Comparison of ENCODE assay signal across 10 mouse cellular contexts in the genomic region with DNA sequence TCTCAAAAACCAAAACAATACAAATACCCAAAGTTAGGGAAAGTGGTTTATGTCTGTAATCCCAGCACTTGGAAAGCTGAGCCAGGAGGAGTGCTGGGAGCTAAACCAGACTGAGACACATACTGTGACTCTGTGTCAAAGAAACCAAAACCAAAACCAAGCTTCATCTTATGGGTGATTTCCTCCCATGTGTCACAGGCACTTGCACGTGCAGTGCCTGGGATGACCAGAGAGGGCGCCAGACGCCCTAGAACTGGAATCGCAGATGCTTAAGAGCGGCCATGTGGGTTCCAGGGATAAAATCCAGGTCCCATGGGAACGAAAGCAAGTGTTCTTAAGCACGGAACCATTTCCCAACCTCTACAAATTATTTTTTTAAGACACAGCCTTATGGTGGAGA.
A peak's percentile ranks its signal among the peaks of the same experiment; 100 is the strongest.
DNase-seq lines count a peak whose midpoint lies in the region; ATAC-seq lines count a peak whose summit lies in the region.
"Had no signal": no experiment of that assay in that cellular context is flagged by ENCODE, and none has a peak within 500 bp of the region (broad histone marks: within the 10 kb centered on the region; RNA-seq: fewer than 3 reads in every experiment).

No protein-coding gene starts in this region.

- no peaks in the 10 kb centered on the region for H3K27me3 ChIP-seq in neural tube, embryonic 15.5 days (replicated peaks)
- H3K27me3 ChIP-seq in stomach, embryonic 16.5 days (ENCODE audit: control insufficient read depth, insufficient read depth, low read length): no peaks in the 10 kb centered on the region
- H3K27me3 ChIP-seq: heart, embryonic 15.5 days; neural tube, embryonic 13.5 days had no signal

- no peaks in the 10 kb centered on the region for H3K4me1 ChIP-seq in neural tube, embryonic 15.5 days
- H3K4me1 ChIP-seq in stomach, embryonic 16.5 days (ENCODE audit: control insufficient read depth, insufficient read depth, low read length): peaks cover 10% of the 10 kb centered on the region
- H3K4me1 ChIP-seq: neural tube, embryonic 13.5 days had no signal

- WGBS in neural tube, embryonic 15.5 days: 40% methylated on average over 7 of the region's 7 CpGs
- 43% methylated on average over 7 of the region's 7 CpGs for WGBS in stomach, embryonic 16.5 days

- no peak overlapping the region for H3K9ac ChIP-seq in neural tube, embryonic 15.5 days (replicated peaks)
- H3K9ac ChIP-seq in stomach, embryonic 16.5 days (ENCODE audit: low read length): no peak overlapping the region
- H3K9ac ChIP-seq: heart, embryonic 15.5 days; neural tube, embryonic 13.5 days had no signal

- H3K9me3 ChIP-seq in neural tube, embryonic 15.5 days (replicated peaks): no peaks in the 10 kb centered on the region
- H3K9me3 ChIP-seq in stomach, embryonic 16.5 days (replicated peaks; ENCODE audit: control insufficient read depth, low read length): no peaks in the 10 kb centered on the region
- H3K9me3 ChIP-seq: heart, embryonic 15.5 days; neural tube, embryonic 13.5 days had no signal

- no peak overlapping the region for H3K27ac ChIP-seq in neural tube, embryonic 15.5 days (replicated peaks)
- peak overlapping the region; percentile 2; the same call in 1 of the 2 replicates for H3K27ac ChIP-seq in stomach, embryonic 16.5 days (ENCODE audit: low read length)
- H3K27ac ChIP-seq: heart, embryonic 15.5 days; neural tube, embryonic 13.5 days had no signal

- no peaks in the 10 kb centered on the region for H3K36me3 ChIP-seq in neural tube, embryonic 15.5 days
- no peaks in the 10 kb centered on the region for H3K36me3 ChIP-seq in stomach, embryonic 16.5 days (ENCODE audit: control insufficient read depth, insufficient read depth, low read length)
- H3K36me3 ChIP-seq: heart, embryonic 15.5 days; neural tube, embryonic 13.5 days had no signal

- peak; percentile 10 to 31 for DNase-seq in cerebellum, postnatal 25 days
- DNase-seq in cerebellum, adult 11 months: no peak
- DNase-seq in neural tube, embryonic 10.5 days (ENCODE audit: extremely low spot score, low spot score): peak; percentile 66
- DNase-seq in c-Kit-negative CD71-positive TER-119-positive erythroid progenitor cells, embryonic 14.5 days (ENCODE audit: low read depth, low spot score): peak; percentile 6
- DNase-seq in hindlimb bud, embryonic 11.5 days (ENCODE audit: extremely low spot score, low read depth, low spot score): peak; percentile 31
- DNase-seq in lung, postnatal 25 days (ENCODE audit: low spot score): peak; percentile 58

- ATAC-seq in neural tube, embryonic 15.5 days (ENCODE audit: low FRiP score): no peak
- no peak for ATAC-seq in stomach, embryonic 16.5 days (ENCODE audit: insufficient read depth, low FRiP score)

- H3K4me2 ChIP-seq in neural tube, embryonic 15.5 days: no peak overlapping the region
- H3K4me2 ChIP-seq in stomach, embryonic 16.5 days (ENCODE audit: low read depth, low read length): no peak overlapping the region
- H3K4me2 ChIP-seq: heart, embryonic 15.5 days; neural tube, embryonic 13.5 days had no signal

- H3K4me3 ChIP-seq in neural tube, embryonic 15.5 days (replicated peaks): no peak overlapping the region
- no peak overlapping the region for H3K4me3 ChIP-seq in stomach, embryonic 16.5 days (replicated peaks; ENCODE audit: low read length)
- H3K4me3 ChIP-seq: heart, embryonic 15.5 days; neural tube, embryonic 13.5 days had no signal
